Mouse (Mus musculus): ENCODE data around the gene Fbxl7.
A peak's percentile ranks its signal among the peaks of the same experiment; 100 is the strongest.
"Not testable (repeated sequence)": the region's sequence is repeated elsewhere in the genome, so short reads cannot be mapped to it uniquely, and the experiment has no call there.

Fbxl7 gene

GRCm38 (mm10) chr15:26812856-26813255 lies 82.5 kb downstream of the Fbxl7 start:
- no peak for DNase-seq (ENCODE audit: low spot score in 2 of 2)

DNA sequence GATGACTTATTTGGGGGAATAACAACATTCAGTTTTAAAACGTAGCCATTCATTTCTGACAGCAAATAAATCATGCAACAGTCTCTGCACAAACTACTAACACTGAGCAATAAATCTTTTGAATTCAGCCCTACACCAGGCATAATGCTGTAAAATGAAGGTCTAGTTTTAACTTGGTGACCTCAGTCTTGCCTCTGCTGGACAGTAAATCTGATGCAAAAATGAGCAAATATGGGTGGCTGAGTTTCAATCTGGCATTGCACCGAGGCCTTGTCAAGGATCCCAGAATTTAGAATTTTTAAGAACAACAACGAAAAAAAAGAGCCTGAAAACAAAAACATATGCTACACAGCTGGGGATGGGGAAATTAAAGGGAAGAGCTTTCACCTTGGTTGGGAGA lies 85.8 kb downstream of the Fbxl7 start:
- DNase-seq (ENCODE audit: low spot score in 2 of 2) = no peak

- DNase-seq (ENCODE audit: low spot score in 2 of 2) = no peak
These were observed 91.3 kb downstream of the Fbxl7 start for GRCm38 (mm10) chr15:26804046-26804445.

DNA sequence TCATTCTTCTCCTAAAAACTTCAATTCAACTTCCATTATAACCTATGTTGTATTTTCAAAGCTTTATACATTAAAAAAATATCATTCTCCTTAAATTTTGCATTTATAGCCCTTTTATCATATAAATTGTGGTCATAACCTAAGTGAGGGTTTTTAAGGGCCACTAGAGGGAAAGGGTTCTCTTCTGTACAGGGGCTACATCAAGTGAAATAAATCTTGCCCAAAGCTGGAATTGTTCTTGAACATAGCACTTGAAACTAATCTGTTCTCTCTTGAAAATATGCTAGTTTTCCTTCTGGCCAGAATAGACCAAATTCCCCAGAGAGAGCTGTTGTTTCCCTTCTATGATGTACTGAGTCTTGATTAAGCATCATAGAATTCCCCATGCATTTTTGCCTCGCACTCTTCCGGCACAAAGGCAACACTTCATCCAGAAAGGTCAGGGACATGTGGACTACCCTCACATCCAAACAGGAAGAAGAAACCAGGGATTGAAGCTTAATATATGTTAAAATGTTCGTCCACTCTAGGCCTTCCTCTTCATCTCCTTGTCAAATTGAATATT lies 95.8 kb downstream of the Fbxl7 start:
- DNase-seq (ENCODE audit: low spot score in 2 of 2) = no peak

- DNase-seq (ENCODE audit: low spot score in 2 of 2) = no peak
These were observed 99.4 kb downstream of the Fbxl7 start for GRCm38 (mm10) chr15:26795937-26796336.

DNA sequence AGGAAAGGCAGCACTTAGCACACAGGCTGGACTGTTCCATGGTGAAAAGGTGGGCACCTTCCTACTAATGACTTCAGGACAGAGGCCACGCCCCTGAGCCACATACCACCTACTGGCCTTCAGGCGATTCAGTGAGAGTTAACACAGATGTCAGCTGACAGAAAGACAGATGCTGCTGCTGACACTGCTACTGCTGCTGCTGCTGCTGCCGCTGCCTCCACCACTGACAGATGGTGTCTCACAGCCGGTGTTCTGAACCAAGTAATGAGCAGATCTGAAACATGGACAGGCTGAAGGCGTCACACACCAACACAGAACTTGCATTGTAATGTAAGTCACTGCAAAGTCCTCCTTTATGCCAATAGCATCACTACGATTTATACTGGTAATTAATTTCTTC lies 99.9 kb downstream of the Fbxl7 start:
- peak; percentile 32 to 43 for DNase-seq (ENCODE audit: low spot score in 2 of 2)

GRCm38 (mm10) chr15:26787148-26787547 lies 108.2 kb downstream of the Fbxl7 start:
- DNase-seq (ENCODE audit: low spot score in 2 of 2) = no peak

GRCm38 (mm10) chr15:26780557-26780956 lies 114.8 kb downstream of the Fbxl7 start:
- no peak for DNase-seq (ENCODE audit: low spot score in 2 of 2)

DNA sequence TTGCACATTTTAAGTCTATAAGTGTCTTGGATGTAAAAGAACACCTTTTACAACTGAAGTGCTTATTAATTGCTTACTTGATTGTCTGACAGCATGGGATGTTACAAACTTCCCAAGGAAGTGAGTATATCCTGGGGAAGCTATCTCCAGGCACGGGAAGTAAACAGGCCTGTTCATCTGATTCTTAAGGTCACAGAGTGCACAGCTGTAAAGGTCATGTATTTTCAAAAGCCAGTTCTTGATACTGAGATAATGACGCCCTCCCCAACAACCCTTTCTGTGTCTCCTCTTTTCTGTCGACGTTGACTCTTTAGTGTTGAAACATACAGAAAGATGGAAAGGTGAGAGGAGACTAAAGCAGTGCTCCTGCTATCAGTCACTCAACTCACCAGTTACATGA lies 116.3 kb downstream of the Fbxl7 start:
- DNase-seq (ENCODE audit: low spot score in 2 of 2) = no peak

- no peak for DNase-seq (ENCODE audit: low spot score in 2 of 2)
These were observed 119.7 kb downstream of the Fbxl7 start for GRCm38 (mm10) chr15:26775720-26776119.

- no peak for DNase-seq (ENCODE audit: low spot score in 2 of 2)
These were observed 120.5 kb downstream of the Fbxl7 start for GRCm38 (mm10) chr15:26774895-26775294.

GRCm38 (mm10) chr15:26761651-26762050 lies 133.7 kb downstream of the Fbxl7 start:
- DNase-seq (ENCODE audit: low spot score in 2 of 2) = no peak

DNA sequence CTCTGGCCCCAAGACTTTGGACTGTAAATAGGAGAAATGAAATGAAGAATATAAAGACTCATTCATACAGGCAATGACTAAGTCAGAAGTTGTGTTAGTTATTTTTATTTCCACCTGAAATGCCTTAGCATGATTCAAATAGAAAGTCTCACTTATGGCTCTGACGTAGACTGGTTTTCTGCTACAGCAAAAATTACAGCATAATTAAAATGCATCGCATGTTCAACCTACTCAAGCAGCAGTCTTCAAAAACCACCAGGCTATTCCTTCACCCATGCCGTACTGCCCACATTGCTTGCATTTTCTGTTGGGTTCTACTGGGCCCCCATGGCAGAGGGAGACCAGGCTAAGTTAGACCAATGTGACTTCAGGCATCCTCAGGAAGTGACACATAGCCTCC lies 146.9 kb downstream of the Fbxl7 start:
- DNase-seq (ENCODE audit: low spot score in 2 of 2) = no peak

GRCm38 (mm10) chr15:26732366-26732765 lies 163.0 kb downstream of the Fbxl7 start:
- DNase-seq (ENCODE audit: low spot score in 2 of 2) = no peak

DNA sequence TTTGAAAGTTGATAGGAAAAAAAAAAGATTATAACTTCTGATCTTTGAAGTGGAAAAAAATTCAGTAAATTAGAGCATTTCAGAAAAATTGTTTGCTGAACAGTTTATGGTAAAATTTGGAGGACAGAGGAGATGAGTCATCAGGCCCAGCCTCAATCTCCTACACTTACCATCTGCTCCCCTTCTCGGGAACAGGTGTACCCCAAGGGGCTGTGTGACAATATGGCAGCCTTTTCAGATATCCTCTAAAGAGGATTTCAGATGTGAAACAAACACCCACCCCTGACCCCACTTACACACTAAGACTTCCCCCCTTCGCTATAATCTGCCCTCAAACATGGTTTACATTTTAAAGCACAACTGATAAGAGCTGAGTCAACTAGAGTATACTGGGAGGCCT lies 164.6 kb downstream of the Fbxl7 start:
- peak; percentile 32 for DNase-seq (ENCODE audit: low spot score in 2 of 2)

GRCm38 (mm10) chr15:26729341-26729740 lies 166.0 kb downstream of the Fbxl7 start:
- not testable (repeated sequence) for DNase-seq (ENCODE audit: low spot score in 2 of 2)

DNA sequence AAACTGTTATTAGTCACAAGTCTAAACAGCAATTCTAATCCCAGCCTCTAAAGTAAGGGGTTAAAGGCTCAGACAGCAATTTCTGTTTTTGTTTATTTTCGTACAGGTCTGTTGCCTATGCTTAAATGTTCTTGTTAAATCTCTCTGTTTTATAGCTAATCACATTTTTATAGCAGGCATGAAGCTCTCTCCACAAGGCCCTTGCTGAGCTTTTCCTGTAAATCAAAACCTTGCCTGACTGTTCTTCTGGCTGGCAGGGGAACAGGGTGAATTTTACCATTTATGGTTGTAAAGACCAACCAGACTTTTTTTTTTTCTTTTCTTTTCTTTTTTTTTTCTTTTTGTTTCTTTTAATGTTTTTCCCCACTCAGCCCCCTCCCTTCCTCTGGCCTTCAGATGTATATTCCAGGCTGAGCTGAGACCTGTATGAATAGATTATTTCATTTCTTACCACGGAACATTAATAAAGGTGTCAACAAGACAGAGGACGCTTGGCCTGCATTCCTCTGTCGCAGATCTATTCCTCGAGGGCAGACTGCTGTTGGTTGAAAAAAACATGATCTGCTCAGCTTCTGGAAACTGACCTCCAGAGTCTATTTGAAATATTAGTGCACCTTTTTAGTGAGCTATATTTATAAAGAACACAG lies 176.9 kb downstream of the Fbxl7 start:
- no peak for DNase-seq (ENCODE audit: low spot score in 2 of 2)

GRCm38 (mm10) chr15:26717952-26718351 lies 177.4 kb downstream of the Fbxl7 start:
- no peak for DNase-seq (ENCODE audit: low spot score in 2 of 2)

GRCm38 (mm10) chr15:26716181-26716580 lies 179.2 kb downstream of the Fbxl7 start:
- DNase-seq (ENCODE audit: low spot score in 2 of 2) = no peak

- DNase-seq (ENCODE audit: low spot score in 2 of 2) = no peak
These were observed 179.7 kb downstream of the Fbxl7 start for GRCm38 (mm10) chr15:26715635-26716034.

DNA sequence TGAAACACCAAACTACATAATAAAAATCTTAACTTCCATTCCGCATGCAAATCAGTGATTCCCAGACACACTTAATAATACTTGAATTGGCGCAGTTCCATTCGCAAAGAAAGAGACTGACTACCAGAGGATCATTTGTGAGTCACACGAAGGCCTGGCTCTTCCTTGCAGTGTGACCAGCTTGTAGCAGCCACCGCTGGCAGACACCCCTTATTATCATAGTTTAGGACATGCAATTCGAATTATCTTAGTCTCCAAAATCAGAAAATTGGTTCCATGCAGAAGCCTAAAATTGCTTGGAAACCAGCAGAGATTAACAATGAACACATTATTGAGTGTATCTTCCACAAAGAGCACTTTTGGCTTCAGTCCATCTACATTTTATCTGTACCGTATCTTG lies 183.1 kb downstream of the Fbxl7 start:
- no peak for DNase-seq (ENCODE audit: low spot score in 2 of 2)

DNA sequence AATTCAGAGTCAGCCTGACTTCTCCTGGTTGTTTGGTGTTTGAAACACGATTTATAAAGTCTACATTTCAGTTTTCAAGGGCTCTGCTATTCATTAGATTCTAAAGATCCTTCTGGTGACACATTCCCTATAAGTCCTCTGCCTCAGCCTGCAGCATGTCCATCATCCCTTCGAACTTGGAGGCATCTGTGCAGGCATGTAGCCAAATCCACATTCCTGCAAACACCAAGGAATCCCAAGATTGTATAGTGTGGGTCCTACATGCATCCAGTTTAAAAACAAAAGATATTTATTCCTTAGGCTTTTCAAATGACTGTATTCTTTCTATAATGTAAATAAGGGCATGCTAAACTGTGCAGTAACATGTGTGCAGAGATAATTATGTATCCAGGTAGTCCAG lies 190.4 kb downstream of the Fbxl7 start:
- DNase-seq (ENCODE audit: low spot score in 2 of 2) = no peak

DNA sequence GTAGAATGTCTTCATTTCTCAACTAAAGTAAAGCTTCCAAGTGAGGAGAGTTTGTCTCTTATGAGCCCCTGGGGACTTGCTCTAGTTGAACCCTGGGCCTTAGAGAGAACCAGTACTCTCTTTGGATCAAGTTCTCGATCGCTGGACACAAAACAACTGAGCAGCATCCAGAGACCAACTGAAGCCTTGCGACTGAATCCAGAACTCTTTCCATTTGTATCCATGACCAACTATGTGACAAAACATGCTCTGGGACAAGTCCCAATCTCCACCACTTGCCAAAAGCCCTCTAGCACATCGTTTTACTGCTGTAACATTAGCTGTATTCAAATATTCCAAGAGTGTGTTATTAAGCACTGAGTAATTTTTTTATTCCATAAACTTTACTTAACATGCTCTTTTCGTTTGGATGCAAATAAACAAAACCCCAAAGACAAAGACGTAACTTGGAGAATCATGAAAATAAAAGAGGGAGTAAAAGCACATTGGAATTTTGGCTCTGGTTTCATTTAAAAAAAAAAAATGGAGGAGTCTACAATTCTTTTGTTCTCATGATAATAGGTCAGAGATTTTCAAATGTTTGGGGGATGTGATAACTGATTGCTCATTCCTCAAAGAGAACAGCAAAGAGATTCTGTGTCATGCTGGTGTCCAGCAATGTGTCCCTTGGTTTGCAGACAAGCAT lies 192.1 kb downstream of the Fbxl7 start:
- DNase-seq (ENCODE audit: low spot score in 2 of 2) = no peak

All from right cerebral cortex, postnatal 36 days (tissue).